Mouse (Mus musculus): ENCODE data around the gene Gorasp2.

Gorasp2 gene

GRCm38 (mm10) chr2:70742588-70742987 is 81.2 kb downstream of the Gorasp2 start:
- no peak for DNase-seq (ENCODE audit: low spot score in 2 of 2)

- DNase-seq (ENCODE audit: low spot score in 2 of 2), result no peak
Observed at GRCm38 (mm10) chr2:70751655-70752054, 90.3 kb downstream of the Gorasp2 start.

GRCm38 (mm10) chr2:70752149-70752548 is 90.8 kb downstream of the Gorasp2 start:
- DNase-seq (ENCODE audit: low spot score in 2 of 2), result no peak
